Mouse (Mus musculus): Measurements from ENCODE around the gene Tmcc3. TPM values are rescaled to one million over a fixed set of nuclear protein-coding genes. Genes with fewer than 3 reads are reported as not detected.

The Tmcc3 gene
- polyA plus RNA-seq, 1 experiment from 2014 or later: 14.3 TPM

DNA sequence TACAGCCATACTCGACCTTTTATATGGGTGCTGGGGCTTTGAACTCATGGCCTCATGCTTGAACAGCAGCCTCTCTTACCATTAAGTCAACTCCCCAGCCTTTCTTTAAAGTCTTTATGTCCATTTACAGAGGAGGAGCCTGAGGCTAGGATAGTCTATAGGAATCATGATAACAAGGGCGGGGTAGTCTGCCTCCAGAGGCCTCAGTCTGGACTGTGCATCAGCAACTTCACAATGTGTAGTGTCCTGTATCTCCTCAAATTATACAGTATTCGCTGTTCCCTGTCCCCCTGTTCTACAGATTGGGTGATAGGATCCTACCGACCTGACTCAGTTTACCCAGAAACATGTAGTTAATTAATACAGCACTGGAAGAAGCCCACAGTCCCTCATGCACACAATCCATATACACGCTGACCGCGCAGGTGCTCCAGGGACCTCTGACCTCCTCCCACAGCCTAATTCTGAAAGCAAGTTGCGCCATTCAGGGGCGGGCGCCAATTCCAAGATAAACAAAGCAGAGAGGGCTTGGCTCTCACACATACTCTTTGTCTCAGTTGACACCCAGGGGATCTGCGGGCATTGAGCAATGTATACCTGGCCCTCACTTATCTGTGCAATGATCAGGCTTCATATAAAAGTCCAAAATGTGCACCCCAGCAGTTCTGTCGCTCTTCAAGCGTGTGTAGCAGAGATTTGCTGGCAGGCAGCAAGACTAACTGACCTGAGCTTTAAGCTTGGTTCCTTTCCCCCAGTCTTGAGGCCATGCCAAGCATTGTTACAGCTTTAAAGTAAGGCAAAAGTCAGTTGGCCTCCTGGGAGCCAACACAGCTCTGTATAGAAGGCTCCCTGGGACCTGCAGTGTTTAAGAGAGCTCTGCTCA lies 262.9 kb downstream of the Tmcc3 start:
- peaks cover 32% of the 10 kb centered on the region; the same call in 1 of the 2 replicates for H3K4me1 ChIP-seq (ENCODE audit: insufficient read depth, low read depth, low read length)
- WGBS: 49% methylated on average over 13 of the region's 13 CpGs
- no peaks in the 10 kb centered on the region; the same call in 1 of the 2 replicates for H3K36me3 ChIP-seq (ENCODE audit: insufficient read depth, low read length)
- DNase-seq (ENCODE audit: low spot score) (peak; percentile 63), ATAC-seq (peak; percentile 37; the same call in 1 of the 2 replicates)
- H3K9ac ChIP-seq (replicated peaks; ENCODE audit: low read depth): no peak overlapping the region
- H3K9me3 ChIP-seq (ENCODE audit: low read length): no peaks in the 10 kb centered on the region
- peak overlapping the region; percentile 62; the same call in 1 of the 2 replicates for H3K27ac ChIP-seq (ENCODE audit: low read length)
- no peak overlapping the region for H3K4me3 ChIP-seq (ENCODE audit: low read depth, low read length)
- no peaks in the 10 kb centered on the region for H3K27me3 ChIP-seq (replicated peaks; ENCODE audit: insufficient read depth, low read length)
- TF ChIP-seq CTCF (IDR thresholded peaks at IDR 0.05) (no peak), EP300 (IDR thresholded peaks at IDR 0.05) (peak; percentile 53; the same call in 1 of the 2 replicates)
- H3K4me2 ChIP-seq (replicated peaks; ENCODE audit: low read depth, low read length): no peak overlapping the region

DNA sequence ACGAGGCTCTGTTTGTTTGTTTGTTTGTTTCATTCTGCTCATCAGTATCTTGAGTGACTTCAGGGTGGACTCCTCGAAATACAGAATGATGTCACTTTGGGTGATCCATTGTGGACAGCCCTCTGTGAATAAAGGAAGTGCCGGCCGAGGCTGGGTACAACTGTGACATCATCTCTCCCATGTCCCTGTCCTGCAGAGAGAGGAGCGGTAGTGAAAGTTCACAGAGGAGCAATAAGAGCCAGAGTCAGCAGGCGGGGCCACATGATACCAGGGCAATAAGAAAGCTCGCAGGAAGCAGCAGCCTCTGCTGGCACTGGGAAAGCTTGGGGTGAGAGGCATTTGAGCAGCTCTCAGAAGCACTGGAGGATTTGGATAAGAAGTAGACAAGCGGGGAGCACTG lies 264.2 kb downstream of the Tmcc3 start:
- H3K9me3 ChIP-seq (ENCODE audit: low read length): no peaks in the 10 kb centered on the region
- TF ChIP-seq CTCF (IDR thresholded peaks at IDR 0.05): peak; percentile 46
- peak; percentile 96 for TF ChIP-seq EP300 (IDR thresholded peaks at IDR 0.05)
- WGBS: 27% methylated on average over 8 of the region's 8 CpGs
- H3K4me3 ChIP-seq (ENCODE audit: low read depth, low read length): no peak overlapping the region
- DNase-seq (ENCODE audit: low spot score) (peak; percentile 86), ATAC-seq (peak; percentile 83)
- H3K36me3 ChIP-seq (ENCODE audit: insufficient read depth, low read length): no peaks in the 10 kb centered on the region; the same call in 1 of the 2 replicates
- no peaks in the 10 kb centered on the region for H3K27me3 ChIP-seq (replicated peaks; ENCODE audit: insufficient read depth, low read length)
- H3K27ac ChIP-seq (ENCODE audit: low read length): peak overlapping the region; percentile 62; the same call in 1 of the 2 replicates
- peaks cover 32% of the 10 kb centered on the region; the same call in 1 of the 2 replicates for H3K4me1 ChIP-seq (ENCODE audit: insufficient read depth, low read depth, low read length)
- H3K9ac ChIP-seq (replicated peaks; ENCODE audit: low read depth): no peak overlapping the region
- H3K4me2 ChIP-seq (replicated peaks; ENCODE audit: low read depth, low read length): peak overlapping the region; percentile 17; the same call in 1 of the 2 replicates

DNA sequence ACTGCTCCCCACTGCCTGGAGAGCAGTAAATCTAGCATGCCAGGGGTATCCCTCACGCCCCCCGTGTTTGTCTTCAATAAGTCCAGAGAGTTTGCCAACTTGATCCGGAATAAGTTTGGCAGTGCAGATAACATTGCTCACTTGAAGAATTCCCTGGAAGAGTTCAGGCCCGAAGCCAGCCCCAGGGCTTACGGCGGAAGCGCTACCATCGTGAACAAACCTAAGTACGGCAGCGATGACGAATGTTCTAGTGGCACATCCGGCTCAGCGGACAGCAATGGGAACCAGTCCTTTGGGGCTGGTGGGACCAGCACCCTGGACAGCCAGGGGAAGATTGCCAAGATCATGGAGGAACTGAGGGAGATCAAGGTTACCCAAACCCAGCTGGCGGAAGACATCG lies 267.1 kb downstream of the Tmcc3 start:
- H3K4me1 ChIP-seq (ENCODE audit: insufficient read depth, low read depth, low read length): peaks cover 24% of the 10 kb centered on the region; the same call in 1 of the 2 replicates
- H3K27me3 ChIP-seq (replicated peaks; ENCODE audit: insufficient read depth, low read length): no peaks in the 10 kb centered on the region
- H3K36me3 ChIP-seq (ENCODE audit: insufficient read depth, low read length): no peaks in the 10 kb centered on the region; the same call in 1 of the 2 replicates
- WGBS: 86% methylated on average over 15 of the region's 15 CpGs
- H3K9ac ChIP-seq (replicated peaks; ENCODE audit: low read depth): no peak overlapping the region
- no peak for DNase-seq (ENCODE audit: low spot score)
- H3K9me3 ChIP-seq (ENCODE audit: low read length): no peaks in the 10 kb centered on the region
- ATAC-seq: no peak
- H3K27ac ChIP-seq (ENCODE audit: low read length): no peak overlapping the region
- H3K4me2 ChIP-seq (replicated peaks; ENCODE audit: low read depth, low read length): no peak overlapping the region
- H3K4me3 ChIP-seq (ENCODE audit: low read depth, low read length): no peak overlapping the region
- TF ChIP-seq EP300 (IDR thresholded peaks at IDR 0.05) (no peak), CTCF (IDR thresholded peaks at IDR 0.05) (no peak)

DNA sequence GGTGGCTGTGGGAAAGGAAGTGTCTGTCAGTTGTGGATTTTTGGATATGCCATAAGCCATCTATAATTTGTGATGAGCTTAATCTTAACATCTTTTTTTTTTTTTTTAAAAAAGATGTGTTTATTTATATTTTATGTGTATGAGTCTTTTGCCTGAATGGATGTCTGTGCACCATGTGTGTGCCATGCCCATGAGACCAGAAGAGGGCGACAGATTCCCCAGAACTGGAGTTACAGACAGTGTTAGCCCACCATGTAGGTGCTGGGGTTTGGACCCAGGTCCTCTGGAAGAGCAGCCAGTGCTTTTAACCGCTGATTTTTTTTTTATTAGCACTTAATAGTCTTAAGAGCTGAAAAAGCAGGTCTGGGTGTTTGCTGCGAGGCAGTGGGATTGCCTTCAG lies 269.6 kb downstream of the Tmcc3 start:
- H3K4me2 ChIP-seq (replicated peaks; ENCODE audit: low read depth, low read length): no peak overlapping the region
- no peak overlapping the region for H3K4me3 ChIP-seq (ENCODE audit: low read depth, low read length)
- TF ChIP-seq EP300 (IDR thresholded peaks at IDR 0.05): no peak
- 0 out of 2 replicates have a peak, but pooled peaks have one; percentile 7 for TF ChIP-seq CTCF (IDR thresholded peaks at IDR 0.05)
- no peaks in the 10 kb centered on the region; the same call in 1 of the 2 replicates for H3K36me3 ChIP-seq (ENCODE audit: insufficient read depth, low read length)
- H3K9me3 ChIP-seq (ENCODE audit: low read length): no peaks in the 10 kb centered on the region
- H3K27me3 ChIP-seq (replicated peaks; ENCODE audit: insufficient read depth, low read length): no peaks in the 10 kb centered on the region
- WGBS: 88% methylated on average over 3 of the region's 3 CpGs
- DNase-seq (ENCODE audit: low spot score): no peak
- peaks cover 7% of the 10 kb centered on the region; the same call in 1 of the 2 replicates for H3K4me1 ChIP-seq (ENCODE audit: insufficient read depth, low read depth, low read length)
- H3K27ac ChIP-seq (ENCODE audit: low read length): no peak overlapping the region
- ATAC-seq: no peak
- no peak overlapping the region for H3K9ac ChIP-seq (replicated peaks; ENCODE audit: low read depth)

DNA sequence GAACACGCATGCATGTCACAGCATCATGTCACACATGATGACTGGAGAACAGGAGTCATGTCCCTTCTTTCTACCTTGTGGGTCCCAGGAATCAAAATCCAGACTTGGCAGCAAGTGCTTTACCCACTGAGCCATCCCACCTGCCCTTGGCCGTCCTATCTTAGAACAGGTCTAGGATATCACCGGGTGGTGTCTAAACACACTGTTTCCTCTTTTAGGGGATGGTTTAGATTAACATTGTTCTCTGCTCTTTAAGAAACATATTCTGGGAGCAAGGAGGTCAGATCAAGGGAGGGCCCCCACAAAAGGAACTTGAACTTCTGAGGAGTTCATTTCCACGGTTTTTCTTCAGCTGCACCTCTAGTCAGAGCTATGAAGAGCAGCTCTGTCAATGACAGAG lies 272.0 kb downstream of the Tmcc3 start:
- no peaks in the 10 kb centered on the region for H3K27me3 ChIP-seq (replicated peaks; ENCODE audit: insufficient read depth, low read length)
- no peak for TF ChIP-seq CTCF (IDR thresholded peaks at IDR 0.05)
- TF ChIP-seq EP300 (IDR thresholded peaks at IDR 0.05): peak; percentile 67
- ATAC-seq: peak; percentile 25; the same call in 1 of the 2 replicates
- H3K4me3 ChIP-seq (ENCODE audit: low read depth, low read length): no peak overlapping the region
- no peak overlapping the region for H3K4me2 ChIP-seq (replicated peaks; ENCODE audit: low read depth, low read length)
- no peaks in the 10 kb centered on the region for H3K9me3 ChIP-seq (ENCODE audit: low read length)
- H3K36me3 ChIP-seq (ENCODE audit: insufficient read depth, low read length): no peaks in the 10 kb centered on the region
- WGBS: 42% methylated on average over 4 of the region's 4 CpGs
- no peak for DNase-seq (ENCODE audit: low spot score)
- H3K4me1 ChIP-seq (ENCODE audit: insufficient read depth, low read depth, low read length): 0 out of 2 replicates have a peak, but pooled peaks cover 2% of the 10 kb centered on the region
- H3K9ac ChIP-seq (replicated peaks; ENCODE audit: low read depth): no peak overlapping the region
- no peak overlapping the region for H3K27ac ChIP-seq (ENCODE audit: low read length)

DNA sequence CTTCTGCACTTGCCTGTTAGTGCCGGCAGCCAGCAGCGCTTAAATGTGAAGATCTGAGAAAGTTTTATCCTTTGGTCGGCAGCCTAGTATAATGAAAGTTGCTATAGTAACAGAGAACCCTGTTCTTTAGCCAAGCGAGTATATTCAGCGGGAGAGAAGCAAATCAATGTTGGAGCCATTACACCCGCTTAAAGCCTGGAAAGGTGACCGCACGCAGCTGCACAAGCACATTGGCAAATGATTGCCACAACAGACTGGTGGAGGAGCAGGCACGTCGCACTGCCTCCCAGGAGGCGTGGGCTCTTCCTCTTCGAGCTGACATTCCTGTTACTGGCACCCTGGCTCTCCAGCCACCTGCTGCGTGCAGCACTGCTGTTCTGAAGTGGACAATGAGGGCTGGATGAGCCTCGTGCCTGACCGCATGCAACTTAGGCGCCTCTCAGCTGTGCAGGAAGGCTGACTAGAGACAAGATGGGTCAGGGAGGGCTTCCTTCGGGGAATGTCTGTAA lies 273.2 kb downstream of the Tmcc3 start:
- 41% methylated on average over 17 of the region's 17 CpGs for WGBS

More for the DNA sequence above, 273.2 kb downstream of the Tmcc3 start:
- H3K9me3 ChIP-seq (ENCODE audit: low read length): no peaks in the 10 kb centered on the region
- H3K27ac ChIP-seq (ENCODE audit: low read length): no peak overlapping the region
- H3K4me2 ChIP-seq (replicated peaks; ENCODE audit: low read depth, low read length): no peak overlapping the region
- H3K4me1 ChIP-seq (ENCODE audit: insufficient read depth, low read depth, low read length): 0 out of 2 replicates have a peak, but pooled peaks cover 2% of the 10 kb centered on the region
- ATAC-seq (no peak), DNase-seq (ENCODE audit: low spot score) (no peak)
- no peaks in the 10 kb centered on the region for H3K27me3 ChIP-seq (replicated peaks; ENCODE audit: insufficient read depth, low read length)
- H3K4me3 ChIP-seq (ENCODE audit: low read depth, low read length): no peak overlapping the region
- H3K36me3 ChIP-seq (ENCODE audit: insufficient read depth, low read length): no peaks in the 10 kb centered on the region
- H3K9ac ChIP-seq (replicated peaks; ENCODE audit: low read depth): no peak overlapping the region
- TF ChIP-seq EP300 (IDR thresholded peaks at IDR 0.05) (no peak), CTCF (IDR thresholded peaks at IDR 0.05) (no peak)
